ENCODE assay signal across 20 mouse cellular contexts in genomic region chr14:55047971-55048531, GRCm38 (mm10). TPM values are rescaled to one million over a fixed set of nuclear protein-coding genes. Genes with fewer than 3 reads are reported as not detected.
"Had no signal": no experiment of that assay in that cellular context is flagged by ENCODE, and none has a peak within 500 bp of the region (broad histone marks: within the 10 kb centered on the region; RNA-seq: fewer than 3 reads in every experiment).

No protein-coding gene starts in this region.

- H3K36me3 ChIP-seq: limb, embryonic 10.5 days; limb, embryonic 13.5 days; liver, embryonic 12.5 days; liver, embryonic 15.5 days; midbrain, embryonic 10.5 days; midbrain, embryonic 13.5 days had no signal

- H3K27ac ChIP-seq: kidney, postnatal 0 days; layer of hippocampus, adult 2 months; limb, embryonic 10.5 days; limb, embryonic 13.5 days; liver, embryonic 12.5 days; liver, embryonic 15.5 days; macrophage; midbrain, embryonic 10.5 days; midbrain, embryonic 13.5 days; stomach, postnatal 0 days had no signal

- H3K27me3 ChIP-seq: limb, embryonic 13.5 days; liver, embryonic 15.5 days; midbrain, embryonic 13.5 days had no signal

- H3K4me3 ChIP-seq: layer of hippocampus, adult 2 months; limb, embryonic 10.5 days; limb, embryonic 13.5 days; liver, embryonic 12.5 days; liver, embryonic 15.5 days; megakaryocyte, embryonic 14.5 days; midbrain, embryonic 10.5 days; midbrain, embryonic 13.5 days had no signal

- H3K9ac ChIP-seq: limb, embryonic 13.5 days; liver, embryonic 12.5 days; liver, embryonic 15.5 days; midbrain, embryonic 13.5 days had no signal

- H3K4me1 ChIP-seq: liver, embryonic 12.5 days; liver, embryonic 15.5 days had no signal

- H3K4me2 ChIP-seq: limb, embryonic 13.5 days; liver, embryonic 12.5 days; liver, embryonic 15.5 days; midbrain, embryonic 13.5 days had no signal

- ATAC-seq: liver, embryonic 12.5 days; midbrain, embryonic 13.5 days had no signal

- H3K9me3 ChIP-seq: limb, embryonic 10.5 days; limb, embryonic 13.5 days; liver, embryonic 12.5 days; liver, embryonic 15.5 days; midbrain, embryonic 10.5 days; midbrain, embryonic 13.5 days had no signal

- DNase-seq: kidney, adult 2 months; kidney, postnatal 25 days; layer of hippocampus, adult 9-11 months; liver; lung, adult 18-20 months; right cerebral cortex, postnatal 14 days; right cerebral cortex, postnatal 4 days; thymus, adult 2 months; thymus, postnatal 25 days had no signal

RNA-seq across cellular contexts. Expression of gene Myh7, which starts 53.6 kb away (rescaled TPM):
- polyA plus RNA-seq: macrophage had no signal
